Mouse (Mus musculus): ENCODE results near the gene Golt1a. TPM values are rescaled to one million over a fixed set of nuclear protein-coding genes. Genes with fewer than 3 reads are reported as not detected.
A peak's percentile ranks its signal among the peaks of the same experiment; 100 is the strongest.

The Golt1a gene
- total and polyA plus RNA-seq, 3 experiments, result 0.43 TPM; not detected in 2

- WGBS, result 74% methylated on average over 1 of the region's 1 CpGs
- intact Hi-C loops (cut with DNase I), result no loop called here
- H3K79me2 ChIP-seq (replicated peaks; ENCODE audit: control insufficient read depth, insufficient read depth, low read length), result no peaks in the 10 kb centered on the region
These were observed 7.5 kb downstream of the Golt1a start for GRCm38 (mm10) chr1:133317149-133317548.

GRCm38 (mm10) chr1:133321267-133321925 lies 11.8 kb downstream of the Golt1a start, which contains the start of gene Kiss1:
Gene Kiss1, plus strand, starts transcription at chr1:133321875.
- WGBS, result 81% methylated on average over 13 of the region's 13 CpGs
- Histone ChIP-seq H3K79me2 (replicated peaks; ENCODE audit: control insufficient read depth, insufficient read depth, low read length) (no peaks in the 10 kb centered on the region), H3K36me3 (ENCODE audit: control insufficient read depth, insufficient read depth, low read length) (no peaks in the 10 kb centered on the region), H3K27ac (no peak within 1 kb of the TSS), H3K9ac (ENCODE audit: low read depth, low read length) (no peak within 1 kb of the TSS), H3K4me3 (no peak within 1 kb of the TSS), H3K27me3 (ENCODE audit: control insufficient read depth, insufficient read depth, low read length) (no peaks in the 10 kb centered on the region), H3K4me1 (ENCODE audit: control insufficient read depth, insufficient read depth, low read length) (no peaks in the 10 kb centered on the region)
- no peak for DNase-seq
- intact Hi-C loops (cut with DNase I), result no loop called here
- TF ChIP-seq EP300 (IDR thresholded peaks at IDR 0.05; ENCODE audit: insufficient read depth, low read depth, low read length), result no peak
- no peak for TF ChIP-seq POLR2A (IDR thresholded peaks at IDR 0.05; ENCODE audit: insufficient read depth, low read depth, low read length)
- TF ChIP-seq CTCF (IDR thresholded peaks at IDR 0.05), result no peak

More at GRCm38 (mm10) chr1:133317149-133317548, 7.5 kb downstream of the Golt1a start:
- DNase-seq, result no peak
- Histone ChIP-seq H3K9ac (ENCODE audit: low read depth, low read length) (no peak overlapping the region), H3K27me3 (ENCODE audit: control insufficient read depth, insufficient read depth, low read length) (no peaks in the 10 kb centered on the region), H3K4me1 (ENCODE audit: control insufficient read depth, insufficient read depth, low read length) (no peaks in the 10 kb centered on the region), H3K27ac (no peak overlapping the region), H3K4me3 (no peak overlapping the region), H3K36me3 (ENCODE audit: control insufficient read depth, insufficient read depth, low read length) (no peaks in the 10 kb centered on the region)
- TF ChIP-seq EP300 (IDR thresholded peaks at IDR 0.05; ENCODE audit: insufficient read depth, low read depth, low read length) (no peak), POLR2A (IDR thresholded peaks at IDR 0.05; ENCODE audit: insufficient read depth, low read depth, low read length) (no peak), CTCF (IDR thresholded peaks at IDR 0.05) (peak; percentile 49)

- no peaks in the 10 kb centered on the region for H3K79me2 ChIP-seq (replicated peaks; ENCODE audit: control insufficient read depth, insufficient read depth, low read length)
- intact Hi-C loops (cut with DNase I), result no loop called here
- no peak for TF ChIP-seq POLR2A (IDR thresholded peaks at IDR 0.05; ENCODE audit: insufficient read depth, low read depth, low read length)
- TF ChIP-seq EP300 (IDR thresholded peaks at IDR 0.05; ENCODE audit: insufficient read depth, low read depth, low read length), result no peak
- TF ChIP-seq CTCF (IDR thresholded peaks at IDR 0.05), result no peak
- H3K4me3 ChIP-seq, result no peak overlapping the region
- H3K4me1 ChIP-seq (ENCODE audit: control insufficient read depth, insufficient read depth, low read length), result no peaks in the 10 kb centered on the region
- WGBS, result 44% methylated on average over 5 of the region's 5 CpGs
- DNase-seq, result no peak
- H3K36me3 ChIP-seq (ENCODE audit: control insufficient read depth, insufficient read depth, low read length), result no peaks in the 10 kb centered on the region
- H3K27ac ChIP-seq, result no peak overlapping the region
- no peaks in the 10 kb centered on the region for H3K27me3 ChIP-seq (ENCODE audit: control insufficient read depth, insufficient read depth, low read length)
- no peak overlapping the region for H3K9ac ChIP-seq (ENCODE audit: low read depth, low read length)
These were observed 13.7 kb downstream of the Golt1a start for GRCm38 (mm10) chr1:133323333-133323732.

GRCm38 (mm10) chr1:133325951-133326350 lies 16.4 kb downstream of the Golt1a start:
- WGBS, result 83% methylated on average over 8 of the region's 8 CpGs
- Histone ChIP-seq H3K4me3 (no peak overlapping the region), H3K79me2 (replicated peaks; ENCODE audit: control insufficient read depth, insufficient read depth, low read length) (no peaks in the 10 kb centered on the region), H3K36me3 (ENCODE audit: control insufficient read depth, insufficient read depth, low read length) (no peaks in the 10 kb centered on the region), H3K4me1 (ENCODE audit: control insufficient read depth, insufficient read depth, low read length) (no peaks in the 10 kb centered on the region), H3K27ac (no peak overlapping the region), H3K9ac (ENCODE audit: low read depth, low read length) (no peak overlapping the region), H3K27me3 (ENCODE audit: control insufficient read depth, insufficient read depth, low read length) (peaks cover 5% of the 10 kb centered on the region; the same call in 1 of the 2 replicates)
- intact Hi-C loops (cut with DNase I), result no loop called here
- DNase-seq, result no peak
- no peak for TF ChIP-seq POLR2A (IDR thresholded peaks at IDR 0.05; ENCODE audit: insufficient read depth, low read depth, low read length)
- TF ChIP-seq EP300 (IDR thresholded peaks at IDR 0.05; ENCODE audit: insufficient read depth, low read depth, low read length), result no peak
- TF ChIP-seq CTCF (IDR thresholded peaks at IDR 0.05), result no peak

GRCm38 (mm10) chr1:133327094-133327493 lies 17.5 kb downstream of the Golt1a start:
- WGBS, result 59% methylated on average over 5 of the region's 5 CpGs
- Histone ChIP-seq H3K4me1 (ENCODE audit: control insufficient read depth, insufficient read depth, low read length) (no peaks in the 10 kb centered on the region), H3K9ac (ENCODE audit: low read depth, low read length) (no peak overlapping the region), H3K27ac (no peak overlapping the region), H3K4me3 (no peak overlapping the region), H3K36me3 (ENCODE audit: control insufficient read depth, insufficient read depth, low read length) (no peaks in the 10 kb centered on the region), H3K79me2 (replicated peaks; ENCODE audit: control insufficient read depth, insufficient read depth, low read length) (no peaks in the 10 kb centered on the region), H3K27me3 (ENCODE audit: control insufficient read depth, insufficient read depth, low read length) (peaks cover 5% of the 10 kb centered on the region; the same call in 1 of the 2 replicates)
- no peak for DNase-seq
- no peak for TF ChIP-seq POLR2A (IDR thresholded peaks at IDR 0.05; ENCODE audit: insufficient read depth, low read depth, low read length)
- TF ChIP-seq CTCF (IDR thresholded peaks at IDR 0.05), result no peak
- TF ChIP-seq EP300 (IDR thresholded peaks at IDR 0.05; ENCODE audit: insufficient read depth, low read depth, low read length), result no peak
- intact Hi-C loops (cut with DNase I), result no loop called here

- 77% methylated on average over 6 of the region's 6 CpGs for WGBS
- no peak for DNase-seq
- Histone ChIP-seq H3K4me3 (no peak overlapping the region), H3K36me3 (ENCODE audit: control insufficient read depth, insufficient read depth, low read length) (no peaks in the 10 kb centered on the region), H3K4me1 (ENCODE audit: control insufficient read depth, insufficient read depth, low read length) (no peaks in the 10 kb centered on the region), H3K27ac (no peak overlapping the region), H3K27me3 (ENCODE audit: control insufficient read depth, insufficient read depth, low read length) (peaks cover 5% of the 10 kb centered on the region; the same call in 1 of the 2 replicates), H3K9ac (ENCODE audit: low read depth, low read length) (no peak overlapping the region), H3K79me2 (replicated peaks; ENCODE audit: control insufficient read depth, insufficient read depth, low read length) (no peaks in the 10 kb centered on the region)
- intact Hi-C loops (cut with DNase I), result no loop called here
- TF ChIP-seq EP300 (IDR thresholded peaks at IDR 0.05; ENCODE audit: insufficient read depth, low read depth, low read length) (no peak), POLR2A (IDR thresholded peaks at IDR 0.05; ENCODE audit: insufficient read depth, low read depth, low read length) (no peak), CTCF (IDR thresholded peaks at IDR 0.05) (no peak)
These were observed 18.7 kb downstream of the Golt1a start for GRCm38 (mm10) chr1:133328299-133328795.
